Mouse (Mus musculus) small intestine, adult 2 months (tissue): ENCODE measurements at regions not wholly inside any gene's neighbourhood (a gene's known extent, or its start where the extent isn't known, plus 50 kb on each side); places are given as distances from the start of the nearest gene placed in this dataset.

Source experiments
- CTCF ChIP-seq: fragments of 200-500 bp; IDR thresholded peaks from 2 replicates; pipeline ENCODE4 v1.5.1; 2012; ENCODE audit warnings: low read depth, mild to moderate bottlenecking, control low read depth, inconsistent platforms, low read length, moderate library complexity, mixed read lengths; ENCODE audit not compliant: insufficient replicate concordance, insufficient read length; ENCODE audit errors: extremely low read depth
- POLR2A ChIP-seq: fragments of 200-500 bp; IDR thresholded peaks from 2 replicates; pipeline ENCODE4 v1.6.1; 2012; ENCODE audit warnings: low read depth, mild to moderate bottlenecking, control low read depth, inconsistent platforms, low read length, moderate library complexity

- TF ChIP-seq POLR2A (no peak), CTCF (no peak)
Observed at GRCm38 (mm10) chrX:42361400-42362028, 128.0 kb upstream of the Tex13c2 start.
